Mouse (Mus musculus) Muller cell, postnatal 12 days (primary cell): ENCODE measurements around the gene Psma7.

ENCODE experiments used
- DNase-seq: peaks from one replicate; pipeline ENCODE4 v3.0.0-alpha.2; 2015; ENCODE audit errors: inconsistent ontology term

Gene Psma7

DNA sequence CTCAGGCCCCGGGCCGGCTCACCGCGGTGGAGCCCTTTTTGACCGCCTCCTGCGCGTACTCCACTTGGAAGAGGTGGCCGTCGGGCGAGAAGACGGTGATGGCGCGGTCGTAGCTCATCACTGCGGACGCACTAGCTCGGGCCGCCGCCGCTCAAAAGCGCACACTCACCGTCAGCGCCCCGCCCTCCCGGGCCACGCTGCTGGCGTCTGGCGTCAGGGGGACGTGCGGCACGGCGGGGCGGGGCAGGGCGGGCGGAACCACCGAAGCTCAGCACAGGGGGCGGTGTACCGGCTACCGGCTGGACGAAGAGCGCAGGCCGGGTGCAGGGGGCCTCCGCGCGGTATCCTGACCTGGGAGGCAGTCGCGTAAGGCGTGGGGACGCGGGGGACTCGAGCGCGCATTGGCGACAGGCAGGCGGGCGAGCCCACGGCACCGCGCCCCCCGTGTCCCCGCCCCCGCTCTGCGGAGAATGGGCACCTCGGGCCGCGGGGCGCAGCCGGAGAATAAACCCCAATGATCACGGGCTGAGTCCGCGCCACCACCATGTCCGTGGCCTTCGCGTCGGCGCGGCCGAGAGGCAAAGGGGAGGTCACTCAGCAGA, at the start of gene Psma7, which contains the start of gene Ss18l1:
Gene Psma7 (minus strand): TSS at position 178 of the 602 bp plus-strand sequence.
Gene Ss18l1 (plus strand): TSS at position 254 of the 602 bp plus-strand sequence.
- peak; percentile 95 for DNase-seq

DNA sequence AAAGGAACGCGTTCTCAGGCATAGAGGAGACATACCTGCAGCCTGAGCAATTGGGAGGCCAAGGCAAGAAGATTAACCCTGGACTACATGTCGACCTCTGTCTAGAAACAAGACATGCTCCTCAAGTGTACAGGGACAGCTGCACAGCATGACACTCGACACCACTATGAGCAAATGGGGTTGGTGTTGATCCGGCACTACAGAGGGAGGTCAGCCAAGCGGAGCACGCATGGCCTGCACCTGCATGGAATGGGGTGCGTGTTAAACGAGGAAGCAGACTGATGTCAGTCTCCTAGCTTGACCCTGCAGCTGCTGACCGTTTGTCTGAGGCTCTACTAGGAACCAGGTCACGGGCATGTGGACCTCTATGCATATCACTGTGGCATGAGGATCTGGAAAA, 48.1 kb upstream of the Psma7 start:
- DNase-seq: no peak

DNA sequence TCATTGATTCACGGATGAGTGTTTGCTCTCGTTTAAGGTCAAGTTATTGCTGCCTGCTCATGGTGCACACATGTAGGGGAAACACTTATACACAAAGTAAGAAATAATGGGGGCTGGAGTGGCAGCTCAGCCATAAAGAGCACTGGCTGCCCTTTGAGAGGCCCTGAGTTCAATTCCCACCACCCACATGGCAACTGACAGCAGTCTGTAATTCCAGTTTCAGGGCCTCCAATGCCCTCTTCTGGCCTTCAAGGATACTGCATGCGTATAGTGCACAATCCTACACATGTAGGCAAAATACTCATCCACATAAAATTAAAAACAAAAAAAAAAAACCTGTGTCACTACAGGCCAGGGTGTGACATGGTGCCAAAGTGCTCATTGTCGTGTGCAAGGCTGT, 45.2 kb upstream of the Psma7 start:
- no peak for DNase-seq

DNA sequence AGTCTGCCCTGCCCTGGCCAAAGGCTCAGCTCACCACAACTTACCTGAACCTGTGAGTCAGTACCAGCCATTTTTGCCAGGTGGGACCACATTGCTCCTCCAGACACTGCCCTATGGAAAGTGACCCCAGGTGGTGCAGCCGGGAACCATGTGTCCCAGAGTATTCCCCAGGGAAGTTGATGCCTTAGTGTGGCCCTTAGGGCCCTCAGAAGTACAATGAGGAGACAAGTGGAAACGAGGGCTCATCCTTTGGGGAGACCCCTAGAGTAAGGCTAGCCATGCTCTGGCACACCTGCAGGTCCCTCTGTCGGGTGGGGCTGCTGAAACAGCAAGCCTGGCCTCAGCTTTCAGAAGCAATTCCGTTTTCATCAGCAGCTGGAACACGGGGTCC, 44.4 kb upstream of the Psma7 start:
- DNase-seq: no peak

DNA sequence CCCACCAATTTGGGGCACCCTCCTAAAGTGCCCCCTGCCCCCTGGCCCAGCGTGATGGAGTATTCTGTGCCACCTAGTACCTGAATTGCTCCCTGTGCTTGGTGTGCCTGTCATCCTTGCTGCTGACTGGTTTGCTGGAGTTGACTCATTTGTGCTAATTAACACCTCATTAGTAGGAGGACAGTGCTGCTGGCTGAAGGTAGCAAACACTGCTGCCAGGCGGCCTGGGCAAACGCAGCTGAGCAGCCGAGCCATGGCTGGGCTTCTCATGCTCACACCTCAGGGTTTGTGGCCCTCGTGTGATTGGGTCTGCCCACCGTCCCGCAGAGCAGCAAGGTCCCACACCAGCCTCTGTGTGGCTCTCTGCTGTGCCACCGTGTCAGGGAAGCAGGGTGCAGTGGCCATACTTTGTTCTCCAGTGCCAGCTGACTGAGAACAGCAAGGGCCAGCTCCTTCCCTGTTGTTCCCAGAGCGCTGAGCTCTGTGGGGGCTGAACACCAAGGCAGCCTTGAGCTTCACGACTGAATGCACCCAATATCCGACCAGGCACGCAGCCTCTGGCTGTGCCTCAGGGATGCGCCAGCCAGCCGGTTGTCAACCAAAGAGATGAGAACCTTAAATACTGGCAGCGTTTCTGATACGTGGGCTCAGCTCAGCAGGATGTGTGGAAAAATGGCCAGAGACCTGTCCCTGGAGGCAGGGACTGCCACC, 43.8 kb upstream of the Psma7 start:
- peak; percentile 77 for DNase-seq

DNA sequence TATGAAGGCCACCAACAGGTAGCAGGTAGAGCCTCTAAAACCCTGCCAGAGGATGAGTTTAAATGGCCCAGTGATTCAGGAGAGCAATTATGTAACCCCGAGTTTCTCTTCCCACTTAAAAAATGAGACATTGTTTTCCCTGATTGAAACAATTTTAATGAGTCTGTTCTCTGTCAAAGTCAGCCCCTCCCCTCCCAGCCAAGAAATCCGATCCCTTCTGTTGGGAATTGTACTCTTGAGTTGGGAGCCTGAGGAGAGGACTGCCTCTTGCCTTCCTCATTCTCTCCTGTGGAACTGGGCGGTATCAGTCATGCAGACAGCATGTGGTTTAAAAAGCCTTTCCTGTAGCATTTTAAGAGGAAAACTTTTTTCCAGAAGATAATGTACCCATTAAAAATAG, 42.3 kb upstream of the Psma7 start:
- peak; percentile 57 for DNase-seq

DNA sequence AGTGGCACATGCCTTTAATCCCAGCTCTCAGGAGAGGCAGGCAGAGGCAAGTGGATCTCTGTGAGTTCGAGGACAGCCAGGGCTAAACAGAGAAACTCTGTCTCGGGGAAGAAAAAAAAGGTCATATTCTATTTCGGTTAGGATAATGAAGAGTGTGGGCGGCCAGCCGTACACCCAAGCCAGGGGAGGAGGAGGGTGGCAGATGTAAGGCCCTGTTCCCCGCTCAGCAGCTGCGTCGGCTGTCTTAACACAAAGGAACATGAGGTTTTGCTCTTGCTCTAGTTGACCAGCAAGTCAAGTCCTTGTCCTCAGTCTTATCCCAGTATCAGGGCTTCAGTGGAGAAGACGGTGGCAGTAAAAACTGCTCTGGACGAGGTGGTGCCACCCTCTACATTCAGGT, 40.8 kb upstream of the Psma7 start:
- DNase-seq: no peak

DNA sequence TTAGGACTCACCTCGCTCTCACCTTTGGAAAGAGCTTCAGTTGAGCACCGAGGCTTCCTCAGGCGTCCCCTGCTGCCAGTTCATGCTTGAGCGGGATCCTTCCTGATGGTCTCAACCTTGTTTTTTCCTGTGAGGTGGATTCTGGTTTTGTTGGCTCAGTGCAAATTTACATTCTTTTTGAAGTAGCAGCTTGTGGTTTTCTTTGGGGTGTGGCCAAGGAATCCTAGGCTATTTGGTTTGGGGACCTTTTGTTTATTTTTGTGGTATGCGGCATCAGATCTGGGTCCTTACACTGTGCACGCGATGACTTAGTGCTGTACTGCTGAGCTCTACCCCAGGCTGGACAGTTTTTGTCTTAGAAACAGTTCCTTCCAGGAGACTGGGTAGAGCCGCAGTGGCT, 38.4 kb upstream of the Psma7 start:
- DNase-seq: peak; percentile 25

DNA sequence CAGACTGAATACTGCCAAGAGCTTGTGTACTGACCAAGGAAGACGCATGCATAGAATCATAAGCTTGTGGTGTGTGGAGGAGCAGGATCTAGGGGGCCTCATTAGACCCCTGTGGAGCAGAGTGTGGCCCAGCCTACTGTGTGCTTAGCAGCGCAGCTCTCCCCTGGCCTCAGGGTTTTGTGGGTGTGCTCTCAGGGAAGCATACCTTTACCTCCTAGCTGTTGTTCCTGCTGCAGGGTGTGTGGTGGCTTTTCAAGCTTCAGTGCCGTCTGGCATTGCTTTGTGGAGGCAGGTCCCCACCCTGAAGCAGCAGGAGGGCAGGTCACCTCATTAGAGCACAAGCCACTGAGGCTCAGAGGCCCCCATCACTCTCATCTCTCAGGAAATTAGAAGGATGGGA, 35.4 kb upstream of the Psma7 start:
- DNase-seq: no peak

DNA sequence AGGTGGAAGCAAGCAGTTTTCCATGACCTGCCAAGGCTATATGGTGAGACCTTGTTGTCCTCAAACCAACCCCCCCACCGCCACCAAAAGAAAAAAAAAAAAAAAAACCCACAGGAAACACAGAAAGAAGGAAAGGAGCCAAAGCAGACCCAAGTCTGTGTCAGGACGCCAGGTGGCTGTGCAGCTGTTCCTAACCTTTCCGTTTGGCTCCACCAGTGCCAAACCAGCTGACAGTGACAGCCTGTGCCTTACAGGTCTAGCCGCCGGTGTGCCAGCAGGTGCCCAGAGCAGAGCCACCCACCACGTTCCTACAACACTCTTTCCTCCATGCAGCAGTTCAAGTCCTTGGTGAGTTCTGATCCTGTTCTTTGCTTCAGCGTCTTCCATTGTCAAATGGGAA, 30.7 kb upstream of the Psma7 start:
- DNase-seq: no peak

DNA sequence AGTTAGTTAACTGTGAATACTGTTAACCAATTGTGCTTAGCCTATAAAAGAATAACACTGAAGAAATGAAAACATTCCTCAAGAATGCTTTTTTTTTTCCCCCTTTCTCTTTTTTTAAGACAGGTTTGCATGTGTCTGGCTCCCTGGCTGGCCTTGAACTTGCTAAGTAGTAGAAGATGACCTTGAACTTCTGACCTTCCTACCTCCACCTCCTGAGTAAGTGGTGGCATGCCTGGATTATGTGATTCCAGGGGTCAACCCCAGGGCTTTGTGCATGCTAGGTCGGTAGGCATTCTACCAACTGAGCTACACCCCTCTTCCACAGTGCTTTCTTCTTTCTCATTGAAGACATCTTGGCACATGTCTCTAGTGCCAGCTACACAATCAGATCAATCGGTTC, 29.4 kb upstream of the Psma7 start:
- DNase-seq: no peak

DNA sequence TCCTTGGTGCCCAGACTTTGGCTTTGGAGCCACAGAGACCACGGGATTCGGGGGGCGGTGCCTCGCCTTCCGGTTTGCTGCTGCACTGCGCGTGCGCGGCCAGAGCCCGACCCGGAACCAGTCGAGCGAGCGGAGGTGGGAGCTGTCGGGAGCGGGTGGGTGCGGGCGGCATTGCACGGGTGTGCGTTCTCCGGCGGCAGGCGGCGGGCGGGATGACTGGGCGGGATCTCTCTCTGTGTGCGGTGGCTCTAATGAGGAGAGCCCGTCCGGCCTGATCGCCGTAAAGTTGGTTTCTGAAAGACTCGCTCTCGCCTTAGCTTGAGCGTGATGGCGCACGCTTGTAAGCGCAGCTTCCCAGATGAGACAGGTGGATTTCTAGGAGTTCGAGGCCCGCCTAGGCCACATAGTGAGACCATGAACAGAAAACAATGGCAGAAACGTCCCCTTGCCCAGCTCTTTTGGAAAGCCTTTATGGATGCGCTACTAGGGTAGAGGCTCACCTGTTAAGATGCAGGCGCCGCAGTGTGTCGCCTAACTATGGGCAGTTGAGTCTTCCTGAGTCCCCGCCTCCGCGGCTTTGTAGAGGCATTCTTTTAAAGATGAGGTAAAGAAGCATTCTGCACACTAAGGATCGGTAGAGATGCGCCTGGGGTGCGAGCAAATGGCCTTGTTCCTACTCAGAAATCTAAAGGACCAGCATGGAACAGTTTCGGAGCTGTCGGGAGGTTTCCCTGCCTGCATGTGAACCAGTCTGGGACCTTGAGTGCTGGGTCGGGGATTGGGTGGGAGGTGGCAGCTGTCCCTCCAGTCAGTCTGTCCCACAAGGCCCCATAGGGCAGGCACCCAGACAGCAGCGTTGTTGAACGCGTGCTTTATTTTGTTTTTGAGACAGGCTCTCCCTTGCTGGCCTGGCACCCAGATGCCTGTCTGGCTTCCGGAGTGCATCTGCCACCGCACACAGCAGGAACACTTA, 28.5 kb upstream of the Psma7 start, which contains the start of gene Mtg2:
Gene Mtg2 (plus strand): TSS at position 108 of the 973 bp plus-strand sequence.
- peak; percentile 95 for DNase-seq

DNA sequence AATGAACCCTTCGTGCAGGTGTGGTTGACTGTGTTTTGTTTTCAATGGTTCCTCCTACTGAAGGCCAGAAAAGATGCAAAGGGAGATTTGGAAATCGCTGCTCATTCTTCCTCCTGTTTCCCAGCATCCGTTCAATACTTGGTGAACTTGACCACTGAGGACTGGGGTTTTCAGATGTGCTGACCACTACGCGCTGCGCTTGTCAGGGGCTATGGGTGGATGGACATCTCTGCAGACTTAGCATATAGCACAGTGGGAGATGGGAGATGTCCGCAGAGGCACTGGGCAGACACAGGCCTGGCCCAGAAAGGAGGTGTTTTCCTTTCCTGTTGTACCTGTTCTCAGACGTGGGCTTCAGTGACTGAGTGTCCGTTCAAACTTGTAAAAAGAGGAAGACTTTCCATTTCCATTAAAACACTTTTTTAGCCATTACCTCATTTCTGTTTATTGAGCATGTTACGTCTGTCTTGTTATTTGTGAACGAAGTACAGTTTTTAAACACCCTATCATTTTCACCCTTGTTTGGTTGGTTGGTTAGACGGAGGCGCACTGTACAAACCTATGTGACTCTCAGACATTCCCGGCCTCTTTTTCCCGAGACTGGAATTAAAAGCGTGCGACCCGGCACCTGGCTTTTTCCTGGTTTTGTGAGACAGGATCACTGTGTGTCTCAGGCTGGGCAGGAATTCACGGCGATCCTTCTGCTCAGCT, 27.7 kb upstream of the Psma7 start:
- DNase-seq: no peak

DNA sequence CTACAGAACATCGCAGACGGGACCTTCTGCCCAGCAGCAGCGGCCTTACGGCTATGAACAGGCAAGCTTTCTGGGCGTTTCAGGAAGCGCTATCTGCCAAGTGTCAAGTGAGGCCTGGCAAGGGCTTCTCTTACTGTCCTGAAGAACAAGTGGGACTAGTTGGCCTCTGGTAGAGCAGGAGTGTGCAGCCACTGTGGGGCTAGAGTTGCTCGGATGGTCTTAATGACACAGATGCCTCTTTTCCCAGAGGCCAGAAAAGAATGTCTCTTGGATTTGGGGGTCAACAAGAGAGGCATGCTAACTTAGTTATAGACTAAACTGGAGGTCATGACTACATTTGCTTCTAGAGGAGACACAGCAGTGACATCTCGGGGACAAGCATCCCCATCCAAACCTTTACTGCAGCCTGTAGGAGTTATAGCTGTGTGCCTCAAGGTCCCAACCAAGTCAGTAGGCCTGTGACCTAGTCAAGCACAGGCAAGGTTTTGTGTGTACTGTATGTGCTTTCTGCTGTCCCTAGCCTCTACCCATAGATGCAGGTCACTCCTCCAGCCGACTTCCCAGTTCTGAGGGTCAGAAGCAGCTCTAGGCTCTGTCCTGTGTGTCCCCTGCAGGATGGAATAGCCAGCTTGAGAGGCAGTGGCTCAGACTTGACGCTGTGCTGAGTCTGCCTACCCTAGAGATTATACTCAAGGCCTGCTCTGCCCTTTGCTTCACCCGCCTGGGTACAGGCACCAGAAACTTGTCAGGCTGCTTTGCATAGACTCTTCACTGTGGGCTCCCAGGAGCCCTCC, 21.3 kb upstream of the Psma7 start:
- DNase-seq: no peak

DNA sequence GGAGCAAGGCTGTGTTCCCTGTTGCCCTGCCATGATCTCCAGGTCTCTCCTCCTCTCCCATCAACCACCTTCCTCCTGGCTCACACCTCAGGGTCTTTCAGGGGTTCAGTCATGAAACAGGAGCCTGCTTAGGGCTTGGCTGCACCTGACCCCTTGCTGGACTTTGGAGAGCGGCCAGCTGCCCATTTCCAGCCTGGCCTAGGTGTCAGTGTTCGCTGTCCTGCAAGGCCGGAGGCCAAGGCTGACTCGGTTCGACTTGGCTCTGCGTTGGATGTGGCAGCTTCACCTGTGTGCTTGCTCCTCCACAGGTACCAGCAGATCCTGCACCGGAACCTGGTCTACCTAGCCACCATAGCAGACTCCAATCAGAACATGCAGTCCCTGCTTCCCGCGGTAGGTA, 10.8 kb upstream of the Psma7 start:
- no peak for DNase-seq

DNA sequence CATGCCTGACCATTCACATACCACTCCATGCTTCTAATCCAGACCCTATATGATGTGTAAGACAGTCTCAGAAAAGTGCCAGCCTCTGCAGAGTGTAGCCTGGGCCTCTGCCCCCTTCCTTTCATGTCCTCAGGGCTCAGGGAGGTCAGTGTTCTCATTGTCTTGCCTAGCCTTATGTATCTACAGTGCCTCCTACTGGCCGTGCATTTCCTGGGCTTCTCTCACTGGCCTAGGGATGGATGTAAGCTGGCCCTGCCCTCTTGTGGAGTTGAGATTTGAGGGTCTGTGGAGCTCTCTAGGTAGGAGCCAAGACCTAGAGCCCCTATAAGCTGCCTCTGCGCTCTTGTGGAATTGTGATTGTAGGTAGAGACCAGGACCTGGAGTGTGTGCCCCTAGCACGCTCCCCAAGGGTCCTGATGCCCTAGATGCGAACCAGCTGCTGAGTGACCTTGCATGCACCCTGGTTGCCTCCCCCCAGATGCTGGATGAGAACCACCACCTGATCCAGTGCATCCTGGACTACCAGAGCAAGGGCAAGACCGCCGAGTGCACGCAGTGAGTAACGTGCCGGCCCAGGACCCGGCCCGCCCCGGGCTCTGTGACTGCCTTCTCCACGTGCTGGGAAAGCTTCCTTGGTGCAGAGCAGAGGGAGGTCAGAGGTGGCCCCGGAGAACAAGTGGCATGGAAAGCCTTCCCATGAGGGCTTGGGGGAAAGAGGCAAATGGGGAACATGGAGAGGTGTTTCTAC, 9.9 kb upstream of the Psma7 start:
- DNase-seq: no peak

DNA sequence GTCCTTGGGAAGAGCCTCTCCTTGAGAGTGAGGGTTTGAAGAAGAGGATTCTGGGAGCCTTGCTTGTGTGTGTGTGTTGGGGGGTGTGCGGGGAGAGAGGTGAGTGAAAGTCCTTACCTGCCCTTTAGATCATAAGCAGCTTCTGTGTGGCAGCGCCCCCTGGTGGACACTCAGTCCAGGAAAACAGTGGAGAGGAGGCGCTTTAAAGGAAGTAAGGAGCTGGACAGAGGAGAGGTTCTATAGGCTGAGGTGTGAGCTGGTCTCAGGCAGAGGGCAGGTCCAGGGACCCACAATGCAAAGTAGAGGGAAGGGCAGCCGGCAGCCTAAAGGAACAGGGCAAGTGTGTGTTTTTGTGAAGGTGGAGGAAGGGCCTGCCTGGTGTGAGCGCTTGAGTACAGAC, 8.8 kb upstream of the Psma7 start:
- peak; percentile 69 for DNase-seq

DNA sequence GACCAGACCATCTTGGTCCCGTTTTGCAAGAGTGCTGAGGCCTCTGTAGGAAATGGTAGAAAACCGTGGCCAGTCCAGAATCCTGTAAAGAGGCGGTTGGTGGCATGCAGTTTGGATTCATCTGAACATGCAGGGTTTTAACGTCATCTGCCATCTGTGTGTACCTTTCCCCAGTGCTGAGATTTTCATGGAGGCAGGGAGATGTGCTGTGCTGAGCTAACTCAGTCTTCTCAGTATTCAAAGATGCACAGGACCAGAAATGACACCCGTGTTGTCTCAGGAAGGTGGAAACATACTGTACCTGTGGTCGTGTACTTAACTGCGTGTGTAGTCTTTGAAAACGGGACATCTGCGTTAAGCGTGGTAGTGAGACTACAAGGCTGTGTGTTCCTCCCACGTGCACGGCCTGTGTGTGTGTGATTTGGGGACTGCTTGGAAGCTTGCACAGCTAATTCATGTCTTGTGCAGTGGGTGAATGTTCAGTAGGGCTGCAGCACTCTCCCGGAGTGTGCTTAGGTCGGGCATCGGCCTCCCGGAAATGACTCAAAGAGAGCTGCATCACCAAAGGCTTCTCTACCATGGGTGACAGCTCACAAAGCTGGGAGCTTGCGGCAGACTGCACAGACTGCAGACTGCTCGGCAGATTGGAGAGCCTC, 5.9 kb upstream of the Psma7 start:
- no peak for DNase-seq

DNA sequence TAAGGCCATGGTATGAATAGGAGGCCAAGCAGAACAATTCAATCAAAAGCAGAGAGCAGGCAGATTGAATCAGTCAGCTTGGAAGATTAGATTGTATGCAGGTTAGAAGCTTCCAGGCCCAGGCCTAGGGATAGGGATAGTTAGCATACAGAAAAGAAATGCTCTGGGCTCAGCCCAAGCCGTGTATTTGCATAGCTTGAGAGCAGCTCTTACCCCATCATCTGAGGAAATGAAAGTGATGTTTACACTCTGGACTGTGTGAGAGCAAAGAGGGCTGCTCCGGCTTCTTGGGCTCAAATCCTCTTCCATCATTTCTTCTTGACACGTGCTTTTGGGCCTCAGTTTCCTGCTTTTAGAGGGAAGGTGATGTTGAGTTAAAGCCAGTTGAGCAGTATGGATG, 5.3 kb upstream of the Psma7 start:
- DNase-seq: no peak

DNA sequence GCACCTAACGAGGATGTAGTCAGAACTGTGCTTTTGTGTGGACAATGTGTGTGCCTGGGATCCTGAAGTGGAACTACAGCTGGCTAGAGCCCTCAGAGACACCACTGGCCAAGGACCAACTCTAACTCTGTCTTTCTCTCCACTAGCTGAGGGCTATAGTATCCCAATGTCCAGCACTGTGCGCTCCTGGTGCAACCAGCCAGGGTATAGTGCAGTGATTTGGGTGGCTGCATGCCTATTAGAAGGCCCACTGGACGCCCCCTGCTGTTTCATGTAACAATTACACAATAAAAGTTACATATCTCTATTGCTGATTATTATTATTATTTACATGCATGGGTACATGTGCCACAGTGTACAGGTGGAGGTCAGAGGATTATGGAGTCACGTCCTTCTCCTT, 3.0 kb upstream of the Psma7 start:
- DNase-seq: peak; percentile 41
